Mouse (Mus musculus): Measurements from ENCODE around the gene Hepacam. TPM values are rescaled to one million over a fixed set of nuclear protein-coding genes. Genes with fewer than 3 reads are reported as not detected.

The Hepacam gene
- total RNA-seq, 2 experiments from 2014 or later = 0.84 to 1.6 TPM

DNA sequence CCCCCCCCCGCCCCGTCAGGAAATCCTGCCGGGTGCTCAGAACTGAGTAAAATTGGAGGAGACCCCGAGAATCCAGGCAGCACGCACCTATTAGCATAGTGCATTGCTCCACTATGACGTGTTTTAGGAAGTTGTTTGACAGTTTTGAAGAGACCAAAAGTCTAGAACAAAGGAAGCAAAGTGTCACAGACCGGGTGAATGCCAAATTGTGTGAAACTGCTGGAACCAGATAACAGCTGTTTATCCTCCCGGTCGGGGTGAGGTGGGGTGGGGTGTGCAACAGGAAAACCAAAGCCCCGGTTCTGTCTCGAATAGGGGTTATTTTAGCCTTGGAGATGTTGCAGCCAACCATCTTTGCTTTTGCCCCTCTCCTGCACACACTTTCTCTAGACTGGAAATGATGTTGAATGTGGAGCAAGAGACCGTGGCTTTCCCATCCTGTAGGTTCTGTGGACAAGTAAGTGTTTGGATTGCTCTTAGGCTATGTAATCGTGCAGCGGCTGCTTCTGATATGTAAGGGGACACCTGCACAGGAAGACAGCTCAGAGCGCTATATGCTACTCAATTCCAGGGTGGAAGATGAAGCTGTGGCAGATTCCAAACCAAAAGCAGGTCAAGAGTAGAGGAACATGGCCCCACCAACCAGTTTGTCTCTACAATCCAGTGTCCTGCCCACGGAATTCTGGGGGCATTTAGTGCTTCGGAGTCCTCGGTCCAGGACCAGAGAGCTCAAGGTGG lies 66.8 kb downstream of the Hepacam start:
- no peak for DNase-seq

- DNase-seq = no peak
Measured at GRCm38 (mm10) chr9:37434932-37435331, 67.8 kb downstream of the Hepacam start.

- DNase-seq = no peak
Measured at GRCm38 (mm10) chr9:37435616-37436015, 68.5 kb downstream of the Hepacam start.

Other genes starting within 250 kb of the Hepacam start
- gene Pknox2, start 219.9 kb upstream of the Hepacam start, total RNA-seq (2021) = 10 to 100 TPM; 27.9 TPM
- gene Tmem218, start 159.1 kb upstream of the Hepacam start, total RNA-seq (2021) = 1 to 10 TPM; 3.6 to 3.7 TPM
- gene Slc37a2, start 111.6 kb upstream of the Hepacam start, total RNA-seq (2021) = 1 to 10 TPM; 1.8 to 8.8 TPM
- 1 to 10 TPM; 1.9 to 2.6 TPM for gene Ccdc15, start 18.9 kb upstream of the Hepacam start, total RNA-seq (2021)
- gene Robo4, start 34.5 kb downstream of the Hepacam start, total RNA-seq (2021) = 10 to 100 TPM; 21.1 to 25.4 TPM
- under 1 TPM; 0.18 to 0.21 TPM for gene Robo3, start 65.9 kb downstream of the Hepacam start, total RNA-seq (2021)
- 10 to 100 TPM in 1 of 2 experiments, 1 to 10 TPM in 1; 8.9 to 12.3 TPM for gene Msantd2, start 122.0 kb downstream of the Hepacam start, total RNA-seq (2021)
- 10 to 100 TPM; 50.9 to 53.8 TPM for gene Esam, start 160.7 kb downstream of the Hepacam start, total RNA-seq (2021)
- 1 to 10 TPM; 3.4 to 5.4 TPM for gene Vsig2, start 171.9 kb downstream of the Hepacam start, total RNA-seq (2021)
- gene Nrgn, start 185.6 kb downstream of the Hepacam start, total RNA-seq (2021) = 1 to 10 TPM; 2.8 to 5.1 TPM
- gene Siae, start 188.3 kb downstream of the Hepacam start, total RNA-seq (2021) = 1 to 10 TPM; 4.0 to 4.4 TPM
- 1 to 10 TPM; 2.1 to 3.0 TPM for gene Spa17, start 246.4 kb downstream of the Hepacam start, total RNA-seq (2021)

Data from gastrocnemius, postnatal 10 days (tissue).